ENCODE assay signal across 10 mouse cellular contexts in genomic region chr10:120384797-120385600, GRCm38 (mm10).
A peak's percentile ranks its signal among the peaks of the same experiment; 100 is the strongest.
DNase-seq lines count a peak whose midpoint lies in the region; ATAC-seq and TF ChIP-seq lines count a peak whose summit lies in the region.
"Had no signal": no experiment of that assay in that cellular context is flagged by ENCODE, and none has a peak within 500 bp of the region (broad histone marks: within the 10 kb centered on the region; RNA-seq: fewer than 3 reads in every experiment).

No protein-coding gene starts in this region.

- no peaks in the 10 kb centered on the region for H3K27me3 ChIP-seq in lung, embryonic 14.5 days (ENCODE audit: insufficient read depth, low read length)
- no peaks in the 10 kb centered on the region for H3K27me3 ChIP-seq in heart, embryonic 13.5 days (replicated peaks)
- H3K27me3 ChIP-seq in kidney, embryonic 16.5 days (ENCODE audit: insufficient read depth, low read length): no peaks in the 10 kb centered on the region
- H3K27me3 ChIP-seq in neural tube, embryonic 14.5 days (ENCODE audit: control insufficient read depth, insufficient read depth, low read length): peaks cover 3% of the 10 kb centered on the region; the same call in 1 of the 2 replicates
- H3K27me3 ChIP-seq in forebrain, embryonic 10.5 days (ENCODE audit: poor library complexity, severe bottlenecking): no peaks in the 10 kb centered on the region
- H3K27me3 ChIP-seq: CH12.LX had no signal

- peak overlapping the region; percentile 31; the same call in 1 of the 2 replicates for H3K27ac ChIP-seq in lung, embryonic 14.5 days (ENCODE audit: low read depth)
- peak overlapping the region; percentile 51 for H3K27ac ChIP-seq in heart, embryonic 13.5 days (replicated peaks)
- H3K27ac ChIP-seq in kidney, embryonic 16.5 days (ENCODE audit: low read length): peak overlapping the region; percentile 77
- 0 out of 2 replicates have a peak overlapping the region, but pooled peaks have one; percentile 22 for H3K27ac ChIP-seq in neural tube, embryonic 14.5 days (ENCODE audit: low read depth, low read length)
- no peak overlapping the region for H3K27ac ChIP-seq in forebrain, embryonic 10.5 days

- peak overlapping the region; percentile 15; the same call in 1 of the 2 replicates for H3K4me2 ChIP-seq in lung, embryonic 14.5 days
- H3K4me2 ChIP-seq in heart, embryonic 13.5 days: peak overlapping the region; percentile 41
- H3K4me2 ChIP-seq in kidney, embryonic 16.5 days (replicated peaks; ENCODE audit: low read depth, low read length): 0 out of 2 replicates have a peak overlapping the region, but pooled peaks have one; percentile 25
- no peak overlapping the region for H3K4me2 ChIP-seq in neural tube, embryonic 14.5 days (ENCODE audit: low read depth, low read length)

- ATAC-seq in lung, embryonic 14.5 days (ENCODE audit: insufficient read depth): peak; percentile 62
- ATAC-seq in heart, embryonic 13.5 days (ENCODE audit: extremely low read depth, insufficient number of reproducible peaks, low FRiP score, low TSS enrichment): peak; percentile 61
- peak; percentile 57 for ATAC-seq in kidney, embryonic 16.5 days (ENCODE audit: low FRiP score, low TSS enrichment)
- ATAC-seq in neural tube, embryonic 14.5 days (ENCODE audit: low read depth): peak; percentile 43; the same call in 1 of the 2 replicates

- TF ChIP-seq CTCF in lung, embryonic 14.5 days (IDR thresholded peaks at IDR 0.05; ENCODE audit: low read depth): no peak

- peak; percentile 59 for DNase-seq in lung, embryonic 14.5 days
- DNase-seq in lung, postnatal 14 days: no peak
- no peak for DNase-seq in c-Kit-positive CD71-positive TER-119-positive erythroid progenitor cells, embryonic 14.5 days (ENCODE audit: low spot score)
- DNase-seq in forebrain, embryonic 10.5 days (ENCODE audit: extremely low spot score, low spot score): no peak
- DNase-seq in left cerebral cortex, adult 18-20 months (ENCODE audit: low spot score in 2 of 2): no peak
- DNase-seq: right cerebral cortex, adult 18-20 months had no signal

- no peaks in the 10 kb centered on the region for H3K9me3 ChIP-seq in lung, embryonic 14.5 days (ENCODE audit: low read depth, low read length)
- no peaks in the 10 kb centered on the region for H3K9me3 ChIP-seq in heart, embryonic 13.5 days
- no peaks in the 10 kb centered on the region for H3K9me3 ChIP-seq in kidney, embryonic 16.5 days (ENCODE audit: low read length)
- no peaks in the 10 kb centered on the region for H3K9me3 ChIP-seq in neural tube, embryonic 14.5 days (ENCODE audit: control insufficient read depth, low read length)
- no peaks in the 10 kb centered on the region for H3K9me3 ChIP-seq in forebrain, embryonic 10.5 days

- H3K4me1 ChIP-seq in lung, embryonic 14.5 days (ENCODE audit: insufficient read depth): peaks cover 26% of the 10 kb centered on the region
- H3K4me1 ChIP-seq in heart, embryonic 13.5 days: peaks cover 46% of the 10 kb centered on the region
- H3K4me1 ChIP-seq in kidney, embryonic 16.5 days (ENCODE audit: insufficient read depth, low read length): peaks cover 62% of the 10 kb centered on the region
- peaks cover 5% of the 10 kb centered on the region; the same call in 1 of the 2 replicates for H3K4me1 ChIP-seq in neural tube, embryonic 14.5 days (ENCODE audit: control insufficient read depth, insufficient read depth, low read length)
- H3K4me1 ChIP-seq in forebrain, embryonic 10.5 days: peaks cover 66% of the 10 kb centered on the region

- no peak overlapping the region for H3K9ac ChIP-seq in lung, embryonic 14.5 days
- no peak overlapping the region for H3K9ac ChIP-seq in heart, embryonic 13.5 days
- no peak overlapping the region for H3K9ac ChIP-seq in kidney, embryonic 16.5 days (replicated peaks; ENCODE audit: low read length)
- no peak overlapping the region for H3K9ac ChIP-seq in neural tube, embryonic 14.5 days (replicated peaks; ENCODE audit: low read depth, low read length)

- WGBS in lung, embryonic 14.5 days: 49% methylated on average over 10 of the region's 10 CpGs
- WGBS in heart, embryonic 13.5 days: 32% methylated on average over 10 of the region's 10 CpGs
- 37% methylated on average over 10 of the region's 10 CpGs for WGBS in kidney, embryonic 16.5 days
- 30% methylated on average over 10 of the region's 10 CpGs for WGBS in neural tube, embryonic 14.5 days
- 73% methylated on average over 10 of the region's 10 CpGs for WGBS in forebrain, embryonic 10.5 days

- no peaks in the 10 kb centered on the region for H3K36me3 ChIP-seq in lung, embryonic 14.5 days (ENCODE audit: insufficient read depth)
- no peaks in the 10 kb centered on the region for H3K36me3 ChIP-seq in heart, embryonic 13.5 days
- H3K36me3 ChIP-seq in kidney, embryonic 16.5 days (ENCODE audit: insufficient read depth, low read length): no peaks in the 10 kb centered on the region
- H3K36me3 ChIP-seq in neural tube, embryonic 14.5 days (ENCODE audit: control insufficient read depth, insufficient read depth, low read length): no peaks in the 10 kb centered on the region
- H3K36me3 ChIP-seq in forebrain, embryonic 10.5 days (replicated peaks): peaks cover 61% of the 10 kb centered on the region

- H3K4me3 ChIP-seq in lung, embryonic 14.5 days (ENCODE audit: low read depth, low read length): no peak overlapping the region
- H3K4me3 ChIP-seq in heart, embryonic 13.5 days: no peak overlapping the region
- no peak overlapping the region for H3K4me3 ChIP-seq in kidney, embryonic 16.5 days (ENCODE audit: low read length)
- no peak overlapping the region for H3K4me3 ChIP-seq in neural tube, embryonic 14.5 days (ENCODE audit: low read depth, low read length)
- no peak overlapping the region for H3K4me3 ChIP-seq in forebrain, embryonic 10.5 days
